Mouse (Mus musculus): ENCODE results near the gene Asic2.

Gene Asic2

DNA sequence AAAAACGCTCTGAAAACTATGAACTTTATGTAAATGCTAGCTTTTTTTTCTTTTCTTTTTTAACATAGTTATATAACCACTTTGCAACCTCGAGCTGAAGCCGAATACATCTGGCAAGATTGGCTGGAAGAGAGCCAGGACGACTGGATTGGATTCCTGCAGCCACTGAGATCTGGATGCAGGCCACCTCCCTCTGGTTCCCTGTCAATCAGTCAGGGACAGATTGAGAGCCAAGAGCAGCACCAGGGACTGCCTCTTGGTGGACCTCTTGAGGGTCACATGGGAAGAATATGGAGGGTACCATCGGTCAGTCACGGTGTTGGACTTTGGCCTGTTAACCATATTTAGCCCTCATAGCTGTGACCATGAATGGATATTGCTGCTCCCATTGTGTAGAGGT is 994.3 kb downstream of the Asic2 start:
- no peak for DNase-seq

- no peak for DNase-seq
Measured at GRCm38 (mm10) chr11:80973273-80973672, 995.0 kb downstream of the Asic2 start.

GRCm38 (mm10) chr11:80967544-80967943 is 1000.7 kb downstream of the Asic2 start:
- DNase-seq: peak; percentile 43

GRCm38 (mm10) chr11:80966040-80966439 is 1002.2 kb downstream of the Asic2 start:
- no peak for DNase-seq

- no peak for DNase-seq
Measured at GRCm38 (mm10) chr11:80961326-80961725, 1006.9 kb downstream of the Asic2 start.

DNA sequence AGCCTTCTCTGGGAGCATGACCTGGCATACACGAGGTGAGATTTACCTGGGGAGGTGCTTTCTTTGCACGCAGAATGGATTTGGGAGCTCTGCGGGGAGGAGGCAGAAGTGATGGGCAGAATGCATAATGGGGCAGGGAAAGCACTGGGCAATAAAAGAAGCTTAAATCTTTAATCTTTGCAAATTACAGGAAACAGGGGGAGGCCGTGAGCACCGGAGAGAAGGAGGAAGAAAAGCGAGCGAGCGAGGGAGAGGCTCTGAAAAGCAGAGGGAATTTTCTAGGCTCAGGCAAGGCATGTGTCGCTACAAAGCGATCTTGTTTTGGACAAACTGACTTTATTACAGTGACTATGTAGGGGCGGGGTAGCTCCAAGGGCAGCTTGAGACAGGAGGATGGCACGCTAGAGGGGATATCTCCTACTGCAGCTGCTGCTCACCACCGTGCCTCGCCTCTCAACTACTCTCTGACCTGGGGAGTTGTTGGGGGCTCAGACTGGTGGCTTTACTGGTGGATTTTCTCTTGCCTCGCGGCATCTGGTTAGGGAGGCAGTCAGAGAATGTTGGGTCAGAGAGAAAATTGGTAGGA is 1010.1 kb downstream of the Asic2 start:
- DNase-seq: no peak

DNA sequence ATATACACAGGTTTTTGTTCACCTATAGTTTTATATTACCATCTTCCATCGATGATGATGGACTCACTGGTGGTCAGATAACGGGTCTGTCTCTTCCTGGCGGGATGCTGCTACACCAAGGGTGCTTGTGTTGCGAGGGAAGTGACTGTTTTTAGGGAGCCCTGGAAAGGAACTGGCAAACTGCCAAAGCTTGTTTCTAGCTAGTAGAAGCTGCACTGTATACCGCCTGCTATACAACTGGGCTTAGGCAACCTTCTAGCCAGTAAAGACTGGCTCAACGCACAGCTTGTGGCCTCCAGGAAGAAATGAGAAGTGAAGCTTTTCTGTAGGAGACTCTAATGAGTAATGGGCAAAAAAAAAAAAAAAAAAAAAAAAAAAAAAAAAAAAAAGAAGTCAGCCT is 1012.3 kb downstream of the Asic2 start:
- no peak for DNase-seq

DNA sequence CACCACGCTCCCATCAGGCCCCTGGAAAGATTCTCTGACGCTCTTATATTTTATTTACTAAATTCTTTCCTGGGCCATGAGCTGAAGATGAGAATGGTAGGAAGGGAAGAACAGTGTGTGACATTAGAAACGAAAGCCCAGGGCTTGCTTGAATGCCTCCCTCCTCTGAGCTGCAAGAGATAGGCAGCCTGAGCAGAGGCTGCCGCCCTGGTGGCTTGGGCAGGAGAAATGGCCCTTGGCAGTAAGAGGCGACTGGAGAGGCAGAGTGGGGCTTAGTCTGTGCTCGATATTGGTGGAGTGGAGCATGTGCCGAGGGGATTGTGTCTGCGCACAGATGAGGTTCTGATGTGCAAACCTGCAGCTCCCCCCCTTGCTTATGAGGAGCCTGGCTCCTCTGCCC is 1014.1 kb downstream of the Asic2 start:
- no peak for DNase-seq

DNA sequence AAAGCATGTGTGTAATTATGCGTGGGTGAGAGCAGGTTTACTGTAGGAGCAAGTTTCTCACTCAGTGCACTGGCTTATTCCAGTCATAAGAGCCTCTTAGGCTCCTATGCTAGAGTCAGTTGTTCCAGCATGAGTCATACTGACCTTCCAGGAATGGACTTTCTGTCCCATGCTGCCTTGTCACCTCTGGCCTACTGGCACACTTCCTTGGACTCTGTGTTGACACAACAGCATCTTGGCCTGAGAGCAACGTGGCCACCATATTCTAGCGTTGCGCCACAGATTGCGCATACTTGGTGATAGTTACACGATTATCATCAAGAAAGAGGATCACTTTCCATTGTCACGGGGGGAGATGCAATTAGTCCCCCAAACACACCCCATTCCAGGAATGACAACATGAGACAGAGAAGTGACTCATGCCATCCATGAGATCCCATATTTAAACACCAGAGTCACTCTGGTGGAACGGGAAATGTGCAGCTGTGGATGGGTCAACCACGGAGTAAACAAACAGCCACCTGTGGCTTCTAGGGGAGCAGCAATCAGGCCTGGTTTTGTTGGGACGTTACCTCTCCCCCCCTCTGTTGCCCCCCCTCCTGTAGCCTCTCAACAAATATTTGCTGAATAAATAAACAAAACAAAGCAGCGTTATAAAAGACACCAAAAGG is 1019.1 kb downstream of the Asic2 start:
- no peak for DNase-seq

DNA sequence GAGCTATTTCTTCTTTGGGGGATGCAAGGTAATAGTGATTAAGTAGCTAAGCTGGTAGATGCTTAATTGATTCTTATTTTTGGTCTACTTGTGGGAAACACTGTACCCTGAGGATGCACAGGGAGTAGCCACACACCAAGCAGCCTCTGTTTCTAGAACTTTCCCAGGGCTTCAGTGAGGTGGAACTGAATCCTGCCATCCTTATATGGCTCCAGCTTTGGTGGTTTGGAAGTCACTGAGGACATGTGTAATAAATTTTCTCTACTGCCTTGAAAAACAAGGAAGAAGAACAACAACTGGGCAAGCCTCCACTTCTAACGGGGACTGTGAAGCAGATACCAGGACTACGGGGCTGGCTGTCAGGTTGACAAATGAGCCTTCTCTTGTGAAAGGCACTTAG is 1020.2 kb downstream of the Asic2 start:
- no peak for DNase-seq

DNA sequence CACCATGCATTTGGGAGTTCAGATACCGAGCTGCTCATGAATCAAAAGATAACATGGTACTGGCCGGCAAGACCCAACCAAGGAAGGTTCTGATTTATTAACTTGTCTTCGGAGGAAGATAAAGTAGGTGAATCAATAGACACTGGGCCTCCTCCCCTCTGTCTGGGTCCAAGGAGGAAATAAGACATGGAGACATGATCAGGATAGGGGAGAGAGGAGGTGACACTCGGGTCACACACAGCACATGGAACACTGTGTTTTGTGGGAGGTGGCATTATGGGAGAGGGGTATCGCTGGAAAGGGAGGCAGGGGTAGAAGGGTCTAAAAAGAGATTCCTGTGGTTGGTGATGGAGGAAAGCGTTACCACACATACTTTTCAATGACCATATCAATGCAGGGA is 1022.1 kb downstream of the Asic2 start:
- DNase-seq: no peak

GRCm38 (mm10) chr11:80923286-80923951 is 1044.8 kb downstream of the Asic2 start:
- no peak for DNase-seq

GRCm38 (mm10) chr11:80918332-80918731 is 1049.9 kb downstream of the Asic2 start:
- no peak for DNase-seq

DNA sequence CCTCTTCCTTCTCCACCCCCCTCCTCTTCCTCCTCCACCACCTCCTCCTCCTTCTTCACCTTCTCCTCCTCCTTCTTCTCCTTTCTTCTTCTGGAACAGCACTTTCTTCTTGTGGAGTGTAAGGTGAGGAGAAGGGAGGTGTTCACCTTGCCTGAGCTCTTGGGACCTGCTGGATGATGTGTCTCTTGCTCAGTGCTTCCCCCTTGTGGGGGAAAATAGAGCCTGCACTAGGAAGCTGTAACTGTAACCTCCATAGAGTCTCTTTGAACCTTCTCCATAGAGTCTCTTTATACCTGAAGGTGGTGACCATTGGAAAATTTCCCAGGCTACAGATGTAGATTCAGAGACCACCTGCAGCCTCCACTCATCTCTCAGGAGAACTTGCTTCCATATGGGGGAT is 1050.6 kb downstream of the Asic2 start:
- peak; percentile 20 for DNase-seq

DNA sequence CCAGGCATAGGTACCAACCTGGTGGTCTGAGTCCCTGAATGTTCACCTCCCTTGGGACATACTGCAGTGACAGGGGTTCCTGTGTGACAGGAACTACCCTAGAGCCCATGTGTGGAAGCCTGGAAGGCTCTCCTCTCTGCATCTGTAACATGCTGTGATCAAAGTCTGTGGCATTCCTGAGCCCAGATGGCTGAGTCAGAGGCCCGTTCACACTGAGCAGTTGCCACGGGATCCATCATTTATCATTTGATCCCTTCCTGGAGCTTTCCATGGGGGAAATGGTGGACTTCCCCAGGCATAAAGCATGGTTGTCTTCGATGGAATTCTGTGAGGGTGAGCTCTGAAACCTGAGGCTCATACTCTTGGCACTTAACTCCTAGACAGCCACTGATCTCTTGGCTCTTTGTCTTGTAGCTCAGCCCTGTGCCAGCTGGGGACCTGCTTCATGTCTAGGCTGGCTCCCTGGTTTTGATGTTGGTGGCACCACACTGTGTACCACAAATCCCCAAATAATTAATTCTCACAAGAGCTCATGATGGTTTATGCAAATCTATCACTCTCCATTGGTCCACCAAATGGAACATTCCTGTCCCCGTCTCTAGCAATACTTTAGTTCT is 1054.7 kb downstream of the Asic2 start:
- no peak for DNase-seq

GRCm38 (mm10) chr11:80912721-80913120 is 1055.5 kb downstream of the Asic2 start:
- DNase-seq: no peak

GRCm38 (mm10) chr11:80907820-80908219 is 1060.4 kb downstream of the Asic2 start:
- no peak for DNase-seq

- peak; percentile 39 for DNase-seq
Measured at GRCm38 (mm10) chr11:80906456-80906855, 1061.8 kb downstream of the Asic2 start.

- DNase-seq: no peak
Measured at GRCm38 (mm10) chr11:80904559-80904958, 1063.7 kb downstream of the Asic2 start.

GRCm38 (mm10) chr11:80903426-80903825 is 1064.8 kb downstream of the Asic2 start:
- DNase-seq: no peak

DNA sequence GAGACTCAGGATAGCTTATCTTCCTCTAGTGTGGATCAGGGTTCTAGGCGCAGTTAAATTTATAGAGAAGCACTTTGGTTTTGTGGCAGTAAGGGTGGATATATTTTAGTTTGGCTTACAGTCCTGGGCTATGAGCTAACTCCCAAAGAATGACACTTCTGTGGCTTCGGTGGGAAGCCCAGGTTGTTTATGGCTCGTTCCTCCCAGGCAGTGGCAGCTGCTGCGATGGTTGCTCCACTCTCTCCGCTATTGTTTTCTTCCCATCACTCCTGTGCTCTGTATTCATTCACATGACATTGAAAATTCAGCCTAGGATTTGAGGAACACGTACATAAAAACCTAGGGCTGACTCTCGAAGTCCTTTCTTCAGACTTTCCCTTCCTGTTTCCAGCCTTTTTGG is 1065.6 kb downstream of the Asic2 start:
- no peak for DNase-seq

- DNase-seq: no peak
Measured at GRCm38 (mm10) chr11:80900555-80900954, 1067.7 kb downstream of the Asic2 start.

DNA sequence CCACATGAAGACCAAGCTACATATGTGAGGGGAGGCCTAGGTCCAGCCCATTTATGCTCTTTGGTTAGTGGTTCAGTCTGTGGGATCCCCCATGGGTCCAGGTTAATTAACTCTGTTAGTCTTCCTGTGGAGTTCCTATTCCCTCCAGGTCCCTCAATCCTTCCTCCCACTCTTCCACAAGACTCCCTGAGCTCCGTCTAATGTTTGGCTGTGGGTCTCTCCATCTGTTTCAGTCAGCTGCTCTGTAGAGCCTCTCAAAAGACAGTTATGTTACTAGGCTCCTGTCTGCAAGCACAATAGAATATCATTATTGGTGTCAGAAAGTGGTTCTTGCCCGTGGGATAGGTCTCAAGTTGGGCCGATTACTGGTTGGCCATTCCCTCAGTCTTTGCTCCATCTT is 1072.4 kb downstream of the Asic2 start:
- DNase-seq: no peak
